Mouse (Mus musculus) E14TG2a.4 (cell line): Measurements from ENCODE around the gene Epha4.

Experiments used
- H3K27me3 ChIP-seq: 2 replicates; pipeline ENCODE4 v1.6.1; 2014; ENCODE audit warnings: low read length, control low read depth; ENCODE audit not compliant: insufficient read depth
- H3K36me3 ChIP-seq: 2 replicates; pipeline ENCODE4 v1.6.1; 2014; ENCODE audit warnings: low read length, control low read depth; ENCODE audit not compliant: insufficient read depth
- H3K4me1 ChIP-seq: replicated peaks from 2 replicates; pipeline ENCODE4 v1.6.1; 2014; ENCODE audit warnings: low read depth, low read length, control low read depth
- H3K4me3 ChIP-seq: replicated peaks from 2 replicates; pipeline ENCODE4 v1.5.1; 2014; ENCODE audit warnings: mild to moderate bottlenecking, low read length
- H3K9me3 ChIP-seq: 2 replicates; pipeline ENCODE4 v1.6.1; 2014; ENCODE audit warnings: low read length, control low read depth
- CTCF ChIP-seq: conservative IDR thresholded peaks from 2 replicates; pipeline ENCODE4 v1.5.1; 2014; ENCODE audit warnings: low read length
- NANOG ChIP-seq: IDR thresholded peaks from 2 replicates; pipeline ENCODE4 v1.6.1; 2014; ENCODE audit warnings: borderline replicate concordance, low read length, mixed read lengths
- POU5F1 ChIP-seq: IDR thresholded peaks from 2 replicates; pipeline ENCODE4 v1.6.1; 2014; ENCODE audit warnings: low read length, borderline replicate concordance

Epha4 gene

DNA sequence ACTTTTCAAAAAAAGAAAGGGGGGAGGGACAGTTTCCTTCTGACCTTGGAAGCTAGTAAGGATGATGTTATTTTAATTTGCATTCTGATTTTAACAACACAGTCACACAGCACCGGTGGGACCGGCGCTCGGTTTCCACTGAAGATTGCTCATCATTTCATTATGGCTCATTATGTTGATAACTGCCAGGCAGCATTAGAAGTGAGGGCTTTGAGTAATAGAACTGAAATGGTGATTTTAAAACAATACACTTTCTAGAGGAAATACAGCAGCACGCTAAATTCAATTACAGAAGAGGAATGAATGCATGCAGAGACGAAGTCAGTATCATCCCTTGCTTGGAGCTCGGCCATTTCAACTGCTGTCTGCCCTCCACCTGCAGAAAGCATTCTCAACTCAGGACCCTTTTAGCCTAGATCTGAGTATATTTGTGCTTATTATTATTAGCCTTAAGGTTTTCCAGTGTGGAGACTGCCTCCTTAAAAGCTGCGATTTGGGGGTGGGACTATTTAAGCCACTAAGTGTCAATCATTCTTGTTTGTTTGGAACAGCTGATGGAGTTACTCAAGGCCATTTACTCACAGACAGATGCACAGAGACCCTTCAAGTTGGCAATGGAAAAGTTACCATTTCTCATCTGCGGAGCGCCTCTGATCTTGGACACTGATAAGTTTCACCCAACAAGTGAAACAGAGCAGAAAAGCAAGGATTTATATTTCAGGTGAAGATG lies 76.8 kb downstream of the Epha4 start:
- TF ChIP-seq NANOG (no peak), CTCF (no peak), POU5F1 (no peak)
- H3K4me1 ChIP-seq: peaks cover 78% of the 10 kb centered on the region
- H3K36me3 ChIP-seq: peaks cover 61% of the 10 kb centered on the region
- no peak overlapping the region for H3K4me3 ChIP-seq
- no peaks in the 10 kb centered on the region for H3K9me3 ChIP-seq
- H3K27me3 ChIP-seq: no peaks in the 10 kb centered on the region

DNA sequence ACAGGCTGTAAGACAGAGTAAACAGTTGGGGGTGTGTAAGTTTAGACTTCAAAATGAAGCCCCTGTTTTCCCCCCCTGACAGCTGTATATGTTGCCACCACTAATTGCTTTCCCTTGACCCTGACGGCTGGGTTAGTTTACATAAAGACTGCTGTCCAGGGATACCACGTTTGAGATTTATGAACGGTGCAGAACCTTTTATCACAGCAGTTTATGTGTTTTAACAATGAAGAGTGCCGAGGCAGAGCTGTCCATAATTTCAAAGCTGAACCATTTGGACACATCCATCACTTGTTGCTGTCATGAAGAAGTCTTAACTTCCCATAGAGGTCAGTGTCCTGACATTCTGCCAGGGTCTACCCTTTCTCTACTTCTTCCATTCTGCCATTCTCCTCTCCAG lies 79.8 kb downstream of the Epha4 start:
- TF ChIP-seq POU5F1 (no peak), NANOG (no peak), CTCF (no peak)

DNA sequence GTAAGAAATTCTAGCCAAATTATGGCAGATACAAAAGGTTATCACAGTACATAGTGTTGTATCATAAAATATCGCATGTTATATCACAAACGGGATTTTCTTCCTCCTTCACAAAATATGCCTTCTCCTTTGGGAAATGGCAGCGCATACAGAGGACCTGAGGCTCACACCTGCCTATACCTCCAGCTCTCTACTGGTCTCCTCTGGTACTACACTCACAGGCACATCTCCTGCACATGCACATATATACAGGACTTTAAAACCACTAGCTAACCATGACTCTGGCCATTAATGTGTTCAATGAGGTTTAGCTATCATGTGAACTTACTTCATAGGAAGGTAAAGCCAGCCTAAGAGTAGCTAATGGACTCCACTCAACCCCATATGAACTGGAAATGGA lies 81.7 kb downstream of the Epha4 start:
- no peaks in the 10 kb centered on the region for H3K9me3 ChIP-seq
- peaks cover 41% of the 10 kb centered on the region for H3K4me1 ChIP-seq
- no peak for TF ChIP-seq NANOG
- TF ChIP-seq POU5F1: no peak
- peak; percentile 45 for TF ChIP-seq CTCF
- H3K36me3 ChIP-seq: peaks cover 74% of the 10 kb centered on the region
- H3K27me3 ChIP-seq: no peaks in the 10 kb centered on the region
- no peak overlapping the region for H3K4me3 ChIP-seq

More for the DNA sequence above, 79.8 kb downstream of the Epha4 start:
- H3K27me3 ChIP-seq: no peaks in the 10 kb centered on the region
- peaks cover 74% of the 10 kb centered on the region for H3K36me3 ChIP-seq
- peaks cover 59% of the 10 kb centered on the region for H3K4me1 ChIP-seq
- no peak overlapping the region for H3K4me3 ChIP-seq
- no peaks in the 10 kb centered on the region for H3K9me3 ChIP-seq

DNA sequence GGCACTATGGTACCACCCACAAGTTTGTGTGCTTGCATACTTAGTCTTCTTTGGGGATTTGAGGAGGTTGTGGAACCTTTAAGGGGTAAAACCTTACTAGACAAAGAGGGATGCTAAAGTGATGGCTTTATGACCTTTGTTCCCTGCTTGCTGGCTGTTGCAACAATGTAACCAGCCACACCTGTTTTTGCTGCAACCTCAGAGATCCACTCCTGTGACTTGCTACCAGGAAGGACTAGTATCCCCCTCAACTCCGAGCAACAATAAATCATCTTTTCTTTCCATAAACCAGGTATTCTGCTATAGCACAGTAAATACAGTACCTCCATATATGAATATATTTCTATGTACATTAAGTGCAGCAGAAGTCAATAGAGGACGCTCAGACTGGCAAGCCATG lies 82.4 kb downstream of the Epha4 start:
- no peak overlapping the region for H3K4me3 ChIP-seq
- peaks cover 78% of the 10 kb centered on the region for H3K36me3 ChIP-seq
- peaks cover 36% of the 10 kb centered on the region for H3K4me1 ChIP-seq
- TF ChIP-seq CTCF (no peak), POU5F1 (no peak), NANOG (no peak)
- H3K27me3 ChIP-seq: no peaks in the 10 kb centered on the region
- no peaks in the 10 kb centered on the region for H3K9me3 ChIP-seq

- Histone ChIP-seq H3K36me3 (peaks cover 87% of the 10 kb centered on the region), H3K9me3 (no peaks in the 10 kb centered on the region), H3K27me3 (no peaks in the 10 kb centered on the region), H3K4me3 (no peak overlapping the region), H3K4me1 (peaks cover 11% of the 10 kb centered on the region)
- TF ChIP-seq CTCF (no peak), NANOG (no peak), POU5F1 (no peak)
Measured at GRCm38 (mm10) chr1:77429174-77429573, 85.7 kb downstream of the Epha4 start.

- H3K36me3 ChIP-seq: peaks cover 79% of the 10 kb centered on the region
- H3K4me1 ChIP-seq: peaks cover 22% of the 10 kb centered on the region
- TF ChIP-seq CTCF (no peak), POU5F1 (no peak), NANOG (no peak)
- H3K27me3 ChIP-seq: no peaks in the 10 kb centered on the region
- no peak overlapping the region for H3K4me3 ChIP-seq
- H3K9me3 ChIP-seq: no peaks in the 10 kb centered on the region
Measured at GRCm38 (mm10) chr1:77426956-77427355, 87.9 kb downstream of the Epha4 start.

DNA sequence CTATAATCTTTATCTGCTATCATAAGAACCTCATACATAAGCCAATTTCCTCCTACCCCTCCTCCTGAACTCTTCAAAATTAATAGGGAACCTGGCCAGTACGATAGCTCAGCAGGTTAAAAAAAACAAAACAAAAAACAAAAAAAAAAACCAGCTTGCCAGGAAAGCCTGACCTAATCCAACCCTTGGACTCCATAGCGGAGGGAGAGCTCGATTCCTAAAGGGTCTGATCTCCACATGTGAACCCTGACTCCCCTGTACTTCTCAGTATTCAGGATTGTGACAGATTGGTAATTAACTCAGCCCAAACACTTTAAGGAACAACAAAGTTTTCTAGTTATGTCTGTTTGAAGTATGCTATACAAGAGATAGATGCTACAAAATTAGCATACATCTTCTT lies 89.7 kb downstream of the Epha4 start:
- TF ChIP-seq CTCF (no peak), POU5F1 (no peak), NANOG (no peak)
- H3K4me3 ChIP-seq: no peak overlapping the region
- H3K4me1 ChIP-seq: peaks cover 37% of the 10 kb centered on the region
- H3K9me3 ChIP-seq: no peaks in the 10 kb centered on the region
- H3K27me3 ChIP-seq: no peaks in the 10 kb centered on the region
- H3K36me3 ChIP-seq: peaks cover 68% of the 10 kb centered on the region

- TF ChIP-seq POU5F1: no peak
- TF ChIP-seq NANOG: no peak
- TF ChIP-seq CTCF: no peak
- Histone ChIP-seq H3K4me3 (no peak overlapping the region), H3K9me3 (no peaks in the 10 kb centered on the region), H3K36me3 (peaks cover 45% of the 10 kb centered on the region), H3K4me1 (peaks cover 68% of the 10 kb centered on the region), H3K27me3 (no peaks in the 10 kb centered on the region)
Measured at GRCm38 (mm10) chr1:77421081-77421480, 93.8 kb downstream of the Epha4 start.

- no peak overlapping the region for H3K4me3 ChIP-seq
- peaks cover 68% of the 10 kb centered on the region for H3K4me1 ChIP-seq
- H3K27me3 ChIP-seq: no peaks in the 10 kb centered on the region
- H3K36me3 ChIP-seq: peaks cover 38% of the 10 kb centered on the region
- no peaks in the 10 kb centered on the region for H3K9me3 ChIP-seq
- TF ChIP-seq CTCF: no peak
- TF ChIP-seq POU5F1: no peak
- TF ChIP-seq NANOG: no peak
Measured at GRCm38 (mm10) chr1:77420348-77420747, 94.5 kb downstream of the Epha4 start.
